Mouse (Mus musculus): ENCODE data around the gene Serbp1. TPM values are rescaled to one million over a fixed set of nuclear protein-coding genes. Genes with fewer than 3 reads are reported as not detected.

Serbp1 gene
- total and polyA plus RNA-seq, 3 experiments = 1,043 to 1,809 (median 1,049) TPM

- TF ChIP-seq HCFC1 (IDR thresholded peaks at IDR 0.05; ENCODE audit: low read depth, low read length) (no peak), POLR2A (IDR thresholded peaks at IDR 0.05; ENCODE audit: control insufficient read depth in 1 of 2, insufficient read depth in 1 of 2, low read depth in 1 of 2, low read length in 2 of 2, poor library complexity in 1 of 2) (no peak), ZC3H11A (IDR thresholded peaks at IDR 0.05; ENCODE audit: low read depth, low read length) (no peak), NRF1 (IDR thresholded peaks at IDR 0.05; ENCODE audit: insufficient read depth, low read depth, low read length, poor library complexity, severe bottlenecking) (no peak), MAFK (IDR thresholded peaks at IDR 0.05; ENCODE audit: borderline replicate concordance, low read depth, low read length) (no peak), CHD1 (IDR thresholded peaks at IDR 0.05; ENCODE audit: low read depth, low read length) (no peak), UBTF (IDR thresholded peaks at IDR 0.05; ENCODE audit: borderline replicate concordance, insufficient read depth, low read depth, low read length) (no peak), POLR2AphosphoS2 (IDR thresholded peaks at IDR 0.05; ENCODE audit: low read length) (no peak), CTCF (IDR thresholded peaks at IDR 0.05 in 2 of 3, conservative IDR thresholded peaks at IDR 0.05 in 1 of 3; ENCODE audit: control insufficient read depth in 1 of 3, insufficient read depth in 1 of 3, low read depth in 2 of 3, low read length in 3 of 3, poor library complexity in 1 of 3, severe bottlenecking in 1 of 3) (no peak), ETS1 (IDR thresholded peaks at IDR 0.05; ENCODE audit: low read depth, low read length) (no peak), RCOR1 (IDR thresholded peaks at IDR 0.05; ENCODE audit: low read depth, low read length) (no peak), ZMIZ1 (IDR thresholded peaks at IDR 0.05; ENCODE audit: low read depth, low read length) (no peak), JUND (IDR thresholded peaks at IDR 0.05; ENCODE audit: low read depth, low read length) (no peak)
- no peaks in the 10 kb centered on the region for H3K27me3 ChIP-seq (ENCODE audit: control insufficient read depth in 1 of 2, insufficient read depth in 2 of 2, low read length in 2 of 2)
- peaks cover 0 to 5% of the 10 kb centered on the region in 2 experiments; a peak in 2 of 4 replicates for H3K36me3 ChIP-seq (ENCODE audit: control insufficient read depth in 1 of 2, insufficient read depth in 2 of 2, low read length in 2 of 2)
- H3K9me3 ChIP-seq (replicated peaks; ENCODE audit: insufficient read depth, low read length) = no peaks in the 10 kb centered on the region
- H3K9ac ChIP-seq (ENCODE audit: control insufficient read depth, low read depth, low read length, poor library complexity, severe bottlenecking) = no peak overlapping the region
- no peak overlapping the region for H3K4me3 ChIP-seq (ENCODE audit: control insufficient read depth in 1 of 2, insufficient read depth in 1 of 2, low read depth in 2 of 2, low read length in 2 of 2)
- no peak for DNase-seq (ENCODE audit: low read depth, low spot score)
- H3K27ac ChIP-seq (ENCODE audit: control insufficient read depth, low read depth, low read length) = no peak overlapping the region
- H3K4me1 ChIP-seq (ENCODE audit: control insufficient read depth in 1 of 2, insufficient read depth in 2 of 2, low read length in 2 of 2) = peaks cover 2% of the 10 kb centered on the region in 2 experiments; a peak in 3 of 4 replicates
- H3K79me2 ChIP-seq (ENCODE audit: control insufficient read depth, insufficient read depth, low read length, poor library complexity) = no peaks in the 10 kb centered on the region
These were observed 76.7 kb downstream of the Serbp1 start for GRCm38 (mm10) chr6:67314697-67315096.

GRCm38 (mm10) chr6:67317068-67317467, 79.1 kb downstream of the Serbp1 start:
- DNase-seq (ENCODE audit: low read depth, low spot score) = no peak
- Histone ChIP-seq H3K4me1 (ENCODE audit: control insufficient read depth in 1 of 2, insufficient read depth in 2 of 2, low read length in 2 of 2) (no peaks in the 10 kb centered on the region), H3K9ac (ENCODE audit: control insufficient read depth, low read depth, low read length, poor library complexity, severe bottlenecking) (no peak overlapping the region), H3K36me3 (ENCODE audit: control insufficient read depth in 1 of 2, insufficient read depth in 2 of 2, low read length in 2 of 2) (peaks cover 0 to 2% of the 10 kb centered on the region in 2 experiments; a peak in 1 of 4 replicates), H3K4me3 (ENCODE audit: control insufficient read depth in 1 of 2, insufficient read depth in 1 of 2, low read depth in 2 of 2, low read length in 2 of 2) (no peak overlapping the region), H3K79me2 (ENCODE audit: control insufficient read depth, insufficient read depth, low read length, poor library complexity) (no peaks in the 10 kb centered on the region), H3K27me3 (ENCODE audit: control insufficient read depth in 1 of 2, insufficient read depth in 2 of 2, low read length in 2 of 2) (no peaks in the 10 kb centered on the region), H3K9me3 (replicated peaks; ENCODE audit: insufficient read depth, low read length) (no peaks in the 10 kb centered on the region), H3K27ac (ENCODE audit: control insufficient read depth, low read depth, low read length) (no peak overlapping the region)
- no peak for TF ChIP-seq TBP (IDR thresholded peaks at IDR 0.05; ENCODE audit: low read depth, low read length)
- no peak for TF ChIP-seq CHD2 (IDR thresholded peaks at IDR 0.05; ENCODE audit: low read length)
- no peak for TF ChIP-seq RCOR1 (IDR thresholded peaks at IDR 0.05; ENCODE audit: low read depth, low read length)
- TF ChIP-seq HCFC1 (IDR thresholded peaks at IDR 0.05; ENCODE audit: low read depth, low read length) = no peak
- TF ChIP-seq MAZ (IDR thresholded peaks at IDR 0.05; ENCODE audit: low read depth, low read length) = no peak
- no peak for TF ChIP-seq ELF1 (IDR thresholded peaks at IDR 0.05; ENCODE audit: low read depth, low read length)
- TF ChIP-seq MYB (IDR thresholded peaks at IDR 0.05; ENCODE audit: low read depth, low read length) = no peak
- TF ChIP-seq GABPA (IDR thresholded peaks at IDR 0.05; ENCODE audit: low read depth, low read length) = no peak
- no peak for TF ChIP-seq POLR2AphosphoS5 (IDR thresholded peaks at IDR 0.05; ENCODE audit: borderline replicate concordance, low read depth, low read length)

Measured in MEL (cell line).